Mouse (Mus musculus): ENCODE results near the gene Cdk2ap1.

GRCm38 (mm10) chr5:124330086-124330485 lies 32.8 kb downstream of the Cdk2ap1 start:
- TF ChIP-seq CTCF (IDR thresholded peaks at IDR 0.05; ENCODE audit: low read depth), result no peak
- no peak for TF ChIP-seq EP300 (IDR thresholded peaks at IDR 0.05; ENCODE audit: low read depth)
